Mouse (Mus musculus): ENCODE measurements at regions not wholly inside any gene's neighbourhood (a gene's known extent, or its start where the extent isn't known, plus 50 kb on each side); places are given as distances from the start of the nearest gene placed in this dataset.

DNA sequence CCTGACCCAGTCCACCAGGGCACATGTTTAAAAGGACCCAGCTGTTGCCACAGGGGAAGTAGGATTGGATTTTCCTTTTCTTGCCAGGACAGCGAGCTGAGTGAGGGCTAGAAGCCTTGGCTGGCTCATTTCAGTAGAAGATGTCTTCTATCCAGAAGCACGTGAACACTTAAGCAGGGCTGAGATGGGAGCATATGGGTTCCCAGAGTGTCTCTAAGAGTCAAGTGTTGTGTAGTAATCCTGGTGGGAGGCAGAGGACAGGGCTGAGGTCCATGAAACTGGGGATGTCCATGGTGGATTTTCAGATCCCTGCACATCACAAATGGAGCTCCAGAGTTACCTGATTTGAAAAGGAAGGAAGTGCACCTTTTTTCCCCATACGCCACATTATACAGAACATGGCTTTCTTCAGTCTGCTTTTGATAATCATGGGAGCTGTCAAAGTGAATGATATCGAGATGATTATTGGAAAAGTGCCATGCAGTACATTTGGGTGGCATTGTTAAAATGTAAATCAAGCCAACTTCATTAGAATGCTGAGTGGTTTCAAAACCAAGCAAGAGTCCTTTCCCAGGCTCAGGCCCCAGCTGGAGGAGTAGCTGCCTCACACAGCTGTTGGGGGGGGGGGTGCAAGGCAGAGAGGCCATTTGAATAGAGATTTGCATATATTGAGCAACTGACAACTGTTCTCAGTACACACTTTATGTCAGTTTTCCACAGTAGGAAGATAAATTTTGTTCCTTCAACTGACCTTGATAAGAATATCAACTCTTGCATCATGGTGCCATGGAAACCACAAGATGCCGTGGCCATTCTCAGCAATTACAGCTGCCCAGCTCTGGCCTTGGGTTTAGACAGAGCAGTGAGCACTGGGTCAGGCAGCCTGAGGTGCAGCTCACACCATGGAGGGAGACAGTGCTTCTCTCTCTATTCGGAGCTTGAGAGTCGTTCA lies 81.7 kb downstream of the Slc35b3 start:
- DNase-seq, result no peak

DNA sequence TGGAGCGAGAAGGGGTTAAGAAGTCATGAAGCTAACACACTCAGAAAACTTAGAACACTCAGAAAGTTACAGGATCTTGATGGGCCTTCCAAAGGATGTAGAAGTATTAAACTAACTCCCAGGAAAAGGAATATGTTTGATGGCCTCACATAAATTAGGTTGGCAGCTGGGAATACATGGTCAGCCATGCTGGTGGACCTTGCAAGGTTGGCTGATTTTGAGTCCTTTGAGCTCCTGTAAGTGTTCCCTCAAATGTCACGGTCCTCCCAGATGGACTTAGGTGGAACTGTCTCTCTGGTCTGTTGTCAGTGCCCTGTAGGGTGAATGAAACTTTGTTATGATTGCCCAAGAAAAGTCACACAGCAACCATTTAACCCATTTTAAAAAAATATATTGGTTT lies 84.8 kb downstream of the Slc35b3 start:
- no peak for DNase-seq

DNA sequence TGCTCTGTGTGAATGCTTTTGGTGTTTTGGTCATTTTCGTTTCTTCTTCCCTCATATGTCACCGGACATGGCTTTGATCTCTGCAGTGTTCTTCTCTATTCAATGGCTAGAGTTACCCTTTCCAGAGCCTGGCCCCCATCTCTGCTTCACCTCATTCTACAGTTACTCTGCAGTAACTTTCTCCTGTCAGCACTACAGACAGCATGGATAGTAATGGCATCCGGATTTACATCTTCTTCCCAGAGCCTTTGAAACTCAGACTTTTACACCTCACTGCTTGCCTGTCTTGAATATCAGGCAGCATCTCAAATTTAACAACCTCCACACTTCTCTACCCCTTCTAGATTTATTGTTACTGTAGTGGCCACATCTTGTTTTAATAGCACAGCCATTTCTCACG lies 96.7 kb downstream of the Slc35b3 start:
- no peak for DNase-seq

DNA sequence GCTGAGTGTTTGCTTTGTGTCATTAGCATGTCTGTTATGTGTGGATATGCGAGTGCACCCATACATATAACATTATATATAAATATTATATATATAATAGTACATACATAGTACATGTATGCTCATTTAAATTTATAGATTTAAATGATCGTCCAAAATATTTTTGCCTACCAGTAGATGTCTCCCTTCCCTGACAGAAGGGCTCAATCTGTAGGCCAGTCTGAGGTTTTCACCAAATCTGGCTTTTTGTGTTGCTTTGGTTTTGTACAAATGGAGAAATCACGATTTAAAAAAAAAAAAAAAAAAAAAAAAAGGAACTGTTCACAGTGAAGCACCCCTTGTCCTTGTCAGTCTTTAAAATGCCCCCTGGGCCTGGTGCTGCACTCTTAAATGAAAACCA lies 104.9 kb downstream of the Slc35b3 start:
- DNase-seq, result no peak

DNA sequence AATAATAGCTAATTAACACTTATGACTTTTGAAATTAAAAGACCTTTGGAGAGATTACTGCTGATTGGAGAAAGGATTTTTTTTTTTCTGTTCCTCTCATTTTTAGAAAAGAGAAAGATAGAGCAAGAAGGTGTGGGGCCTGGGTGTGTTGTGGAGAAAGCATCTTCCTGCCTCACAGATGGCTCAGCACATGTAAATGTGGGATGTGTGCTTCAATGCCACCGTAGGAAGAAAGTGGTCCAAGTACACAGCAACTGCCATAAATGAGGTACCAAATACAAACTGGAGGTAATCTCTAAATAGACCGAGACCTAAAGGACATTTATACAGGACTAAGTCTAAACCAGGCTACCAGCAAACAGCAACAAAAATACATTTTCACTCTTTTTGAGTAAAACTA lies 105.7 kb downstream of the Slc35b3 start:
- DNase-seq, result no peak

DNA sequence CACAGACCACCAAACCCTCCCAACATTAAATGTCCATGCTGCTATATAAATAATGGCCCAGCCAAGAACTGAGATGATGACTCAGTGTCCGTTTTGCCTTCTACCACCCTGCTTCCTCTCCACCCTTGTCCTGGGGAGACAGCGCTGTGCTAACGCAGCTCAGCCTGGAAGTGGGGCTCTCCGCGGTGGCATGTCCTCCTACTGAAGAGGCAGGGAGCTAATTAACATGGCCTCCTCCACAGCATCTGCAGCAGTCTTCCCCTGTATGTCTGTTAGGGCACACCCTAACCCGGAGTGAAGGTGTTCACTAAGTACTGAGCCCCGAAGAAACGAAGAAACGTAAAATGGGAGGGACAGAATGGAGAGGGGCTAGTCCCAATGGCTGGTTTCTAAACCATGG lies 107.8 kb downstream of the Slc35b3 start:
- no peak for DNase-seq

DNA sequence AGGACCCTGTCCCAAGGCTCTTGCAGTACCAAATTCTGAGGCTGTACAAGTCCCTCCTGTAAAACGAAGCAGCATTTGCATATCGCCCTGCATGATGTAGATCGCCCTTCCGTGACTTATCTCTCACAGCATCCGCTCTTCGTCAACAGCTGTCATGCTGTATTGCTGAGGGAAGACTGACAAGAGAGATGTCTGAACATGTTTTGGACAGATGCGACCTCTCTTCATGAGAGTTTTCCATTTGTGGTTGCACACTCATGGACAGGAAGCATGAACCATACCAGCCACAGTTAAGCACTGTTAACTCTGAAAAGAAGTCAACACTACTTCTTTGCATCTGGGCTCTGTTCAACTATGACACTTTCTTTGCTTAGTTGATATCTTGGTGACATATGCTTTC lies 108.9 kb downstream of the Slc35b3 start:
- DNase-seq, result no peak

DNA sequence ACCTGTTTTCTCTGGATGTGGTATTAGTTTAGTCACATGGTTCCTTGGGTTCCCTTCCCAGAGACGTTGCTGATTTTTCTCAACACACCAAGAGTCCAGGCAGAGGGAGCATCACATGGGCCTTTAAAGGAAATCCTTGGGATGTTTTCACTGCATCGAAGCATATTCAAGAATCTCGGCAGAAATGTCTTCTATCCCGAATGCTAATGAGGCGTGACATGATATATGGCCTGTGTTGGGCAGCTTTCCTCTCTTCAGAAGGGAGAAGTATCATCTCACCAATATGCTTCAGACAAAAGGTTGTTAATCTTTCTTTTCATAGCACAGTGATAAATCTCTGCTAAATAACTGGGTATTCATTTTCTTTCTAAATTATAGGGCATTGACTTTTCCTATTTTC lies 122.4 kb downstream of the Slc35b3 start:
- no peak for DNase-seq

DNA sequence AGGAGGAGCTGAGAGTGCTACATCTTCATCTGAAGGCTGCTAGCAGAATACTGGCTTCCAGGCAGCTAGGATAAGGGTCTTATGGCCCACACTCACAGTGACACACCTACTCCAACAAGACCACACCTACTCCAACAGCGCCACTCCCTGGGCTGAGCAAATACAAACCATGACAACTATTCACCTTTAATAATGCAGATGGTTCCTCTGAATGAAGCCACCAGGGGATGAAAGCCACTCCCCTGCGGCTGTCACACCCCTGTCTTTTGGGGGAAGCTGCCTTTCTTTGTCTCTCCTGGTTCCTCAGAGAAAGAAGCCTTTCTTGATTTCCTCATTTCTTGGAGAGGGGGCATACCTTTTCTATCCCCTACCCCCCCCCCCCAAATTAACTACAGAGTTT lies 135.0 kb downstream of the Slc35b3 start:
- DNase-seq, result no peak

DNA sequence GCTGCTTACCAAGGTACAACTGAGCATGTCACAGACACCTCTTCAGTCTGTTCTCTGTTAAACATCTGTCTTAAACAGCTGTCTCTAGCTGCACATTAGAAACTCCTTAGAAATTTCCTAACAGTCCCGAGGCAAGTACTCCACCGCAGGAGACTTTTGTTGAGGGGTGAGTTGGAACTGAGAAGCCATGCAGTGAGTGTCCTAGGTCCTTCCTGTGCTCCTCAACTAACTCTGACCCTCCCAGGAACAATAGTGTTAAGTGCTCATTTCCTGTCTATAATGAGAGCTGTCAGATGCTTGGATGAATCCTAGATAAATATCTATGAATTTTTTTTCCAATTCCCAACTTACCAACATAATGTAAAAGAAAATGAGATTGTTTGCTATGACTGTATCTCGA lies 141.1 kb downstream of the Slc35b3 start:
- DNase-seq, result no peak

DNA sequence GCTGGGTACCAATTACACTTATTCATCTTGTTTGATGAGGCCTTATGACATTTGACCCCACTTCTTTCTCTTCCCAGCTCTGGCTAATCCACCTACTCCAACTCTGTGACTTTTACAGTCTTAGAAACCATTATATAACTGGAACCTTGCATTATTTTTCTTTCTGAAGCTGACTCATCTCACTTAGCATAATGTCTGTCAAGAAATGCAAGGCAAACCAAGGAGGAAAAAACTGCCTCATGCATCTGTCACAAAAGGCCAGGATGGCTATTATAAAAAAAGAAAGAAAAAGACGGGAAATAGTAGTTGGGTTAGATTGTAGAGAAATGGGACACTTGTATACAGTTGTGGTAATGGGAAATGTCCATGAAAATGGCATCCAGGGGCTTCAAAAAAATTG lies 141.9 kb downstream of the Slc35b3 start:
- DNase-seq, result no peak

DNA sequence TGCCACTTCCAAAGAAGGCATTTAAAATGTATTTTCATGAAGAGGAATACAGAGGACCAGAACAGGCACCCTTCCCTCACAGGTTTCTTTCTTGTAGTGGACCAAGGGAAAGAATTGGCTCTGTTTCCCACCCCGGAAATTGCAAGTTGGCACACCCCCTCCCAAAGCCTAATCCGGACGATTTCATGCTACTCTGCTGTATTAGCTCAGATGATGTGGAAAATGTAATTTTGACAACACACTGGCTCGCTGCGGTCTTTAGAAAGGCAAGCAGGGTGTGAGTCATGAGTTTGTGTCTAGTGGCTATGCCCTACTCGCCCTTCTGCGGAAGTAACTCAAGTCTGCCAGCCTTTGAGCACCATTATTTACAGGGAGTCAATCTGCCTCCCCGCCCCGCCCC lies 144.4 kb downstream of the Slc35b3 start:
- DNase-seq, result no peak

DNA sequence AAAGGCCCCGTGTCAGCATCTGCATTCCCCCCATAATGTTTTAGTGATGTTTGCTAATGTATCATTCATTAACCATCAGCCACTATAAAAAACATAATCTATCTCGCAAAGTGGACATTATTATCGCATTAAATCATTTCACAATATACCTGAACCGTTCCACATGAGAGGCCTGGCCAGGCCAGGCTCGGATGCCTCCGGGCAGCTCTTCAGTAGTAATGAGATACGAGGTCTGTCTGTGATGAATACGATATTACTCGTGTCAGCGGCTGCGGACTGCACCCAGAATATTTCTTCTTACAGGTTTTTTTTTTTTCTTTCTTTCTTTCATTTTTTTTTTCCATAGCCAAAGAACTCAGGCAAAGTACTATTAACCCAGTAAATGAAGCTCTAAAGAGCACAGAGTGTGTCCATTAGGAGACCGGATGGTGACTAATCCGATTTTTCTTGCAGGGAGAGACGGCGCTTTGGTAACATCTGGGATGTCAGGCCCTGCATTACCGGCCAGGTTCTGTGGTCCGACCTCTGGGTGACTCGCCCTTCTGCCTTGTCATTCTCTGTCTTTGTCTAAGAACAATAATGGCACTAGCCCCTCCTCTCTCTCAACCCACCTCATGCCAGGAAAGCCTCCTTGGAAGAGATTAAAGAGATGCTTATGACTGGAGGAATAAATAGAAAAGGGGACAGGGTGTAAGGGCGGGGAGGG lies 145.5 kb downstream of the Slc35b3 start:
- DNase-seq, result no peak

DNA sequence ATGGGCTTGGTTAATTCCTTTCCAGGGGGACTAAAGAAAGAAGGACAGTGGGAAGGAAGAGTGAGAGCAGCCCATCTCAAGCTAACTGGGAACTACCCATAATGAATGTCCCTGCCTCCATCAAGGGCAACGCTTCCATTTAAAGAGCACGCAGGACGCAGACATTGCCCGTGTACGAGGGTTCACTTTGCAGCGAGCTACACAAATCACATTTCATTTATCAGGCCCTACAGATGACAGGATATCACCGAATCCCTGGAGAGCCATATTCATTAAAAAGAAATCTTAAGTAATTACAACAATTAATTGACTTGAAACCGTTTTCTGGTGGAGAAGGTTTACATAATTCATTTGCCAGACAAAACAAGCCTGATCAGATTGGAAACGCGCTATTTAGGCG lies 139.7 kb upstream of the Eef1e1 start:
- no peak for DNase-seq

DNA sequence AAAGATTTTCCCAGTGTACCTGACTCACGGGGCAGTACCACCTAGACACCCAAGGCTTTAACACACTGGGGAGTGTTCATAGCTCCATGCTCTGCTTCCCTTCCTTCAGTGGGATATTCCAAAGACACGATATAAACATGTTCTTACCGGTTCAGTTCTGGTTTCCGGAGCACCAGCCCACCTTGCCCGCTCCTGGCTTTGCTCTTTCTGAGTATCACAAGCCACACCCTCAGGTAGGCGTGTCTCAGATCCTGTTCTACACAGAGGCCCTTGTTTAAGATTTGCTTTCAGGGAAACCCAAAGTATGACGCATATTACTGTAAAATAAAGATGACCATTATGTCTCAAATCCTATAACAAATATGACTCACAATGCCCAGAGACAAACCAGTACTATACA lies 134.6 kb upstream of the Eef1e1 start:
- DNase-seq, result no peak

DNA sequence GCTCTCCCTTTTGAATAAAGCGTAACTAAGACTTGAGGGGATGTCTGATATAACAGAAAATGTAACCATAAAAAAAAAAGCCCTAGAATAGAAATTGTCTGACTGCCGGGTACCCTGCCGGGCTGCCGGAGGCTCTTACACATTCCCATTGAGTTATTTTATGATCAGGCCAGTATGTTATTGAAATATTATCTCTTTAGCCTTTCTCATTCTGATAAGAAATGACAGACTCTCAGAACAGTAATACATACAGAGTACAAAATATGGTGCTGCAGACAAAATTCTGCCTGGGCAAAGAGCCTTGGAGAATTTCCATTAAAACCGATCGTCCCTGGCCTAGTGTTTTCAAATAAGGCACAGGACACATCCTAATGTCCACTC lies 121.8 kb upstream of the Eef1e1 start:
- no peak for DNase-seq

DNA sequence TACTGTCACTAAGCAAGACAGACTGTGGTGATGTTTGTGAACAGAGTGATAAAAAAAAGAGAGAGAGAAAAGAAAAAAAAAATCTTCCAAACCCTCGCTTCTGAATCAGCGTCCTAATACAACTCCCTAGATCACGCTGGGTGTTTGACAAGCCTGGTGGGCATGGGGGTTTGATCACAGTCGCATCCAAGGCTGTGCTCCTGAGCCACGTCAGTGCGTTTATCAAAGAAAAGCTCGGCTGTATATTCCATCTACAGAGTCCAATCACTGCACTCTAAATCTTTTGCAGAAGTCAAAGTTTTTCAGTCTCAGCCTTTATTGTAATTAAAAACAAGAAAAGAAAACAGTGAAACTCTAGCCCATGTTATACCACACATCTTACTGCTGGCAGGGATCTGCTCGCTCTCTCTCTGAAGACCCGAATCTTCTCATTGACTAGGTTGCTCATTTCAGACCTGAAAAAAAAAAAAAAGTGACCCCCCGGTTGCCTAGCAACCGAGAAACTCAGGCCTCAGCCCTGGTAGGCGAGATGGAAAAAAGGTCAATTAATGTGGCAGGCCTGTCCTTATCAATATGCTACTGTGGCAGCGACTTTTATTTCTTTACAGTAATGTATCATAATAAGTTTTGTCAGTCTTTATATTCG lies 121.2 kb upstream of the Eef1e1 start:
- DNase-seq, result no peak

DNA sequence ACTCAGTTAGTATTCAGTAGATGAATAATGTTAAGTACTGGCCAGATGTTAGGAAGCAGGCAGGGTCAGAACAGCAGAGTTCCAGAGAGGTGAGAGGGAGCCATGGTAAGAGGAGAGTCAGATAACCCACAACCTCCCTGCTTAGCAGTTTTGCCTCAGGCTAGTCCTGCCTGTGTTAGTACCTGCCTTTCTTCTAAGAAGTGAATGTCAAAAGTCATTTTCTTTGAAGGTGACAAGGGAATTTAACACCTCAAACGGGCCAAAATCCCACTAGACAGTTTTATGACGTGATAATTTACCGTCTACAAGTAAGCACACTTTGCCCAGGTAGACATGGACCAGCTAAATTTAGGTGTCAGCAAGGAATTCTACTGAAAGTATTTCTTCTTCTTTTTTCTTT lies 117.7 kb upstream of the Eef1e1 start:
- DNase-seq, result no peak

DNA sequence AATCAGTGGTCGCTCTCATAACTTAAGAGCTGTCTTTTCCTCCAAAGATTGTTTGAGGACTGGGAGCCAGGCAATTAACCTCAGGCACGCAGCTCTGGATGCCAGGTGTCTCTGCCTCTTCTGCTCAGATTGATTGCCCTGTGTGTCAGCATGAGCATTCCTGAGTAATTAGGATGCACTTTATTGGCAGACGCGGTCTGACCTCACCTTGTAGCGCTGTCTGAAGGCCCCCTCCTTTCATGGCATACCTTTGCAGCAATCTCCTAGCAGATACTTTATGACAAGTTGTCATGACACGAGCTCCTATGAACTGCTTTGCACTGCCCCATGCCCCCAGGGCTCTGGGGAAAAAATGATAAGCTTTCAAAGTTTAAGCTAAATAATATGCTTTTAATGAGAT lies 114.1 kb upstream of the Eef1e1 start:
- no peak for DNase-seq

DNA sequence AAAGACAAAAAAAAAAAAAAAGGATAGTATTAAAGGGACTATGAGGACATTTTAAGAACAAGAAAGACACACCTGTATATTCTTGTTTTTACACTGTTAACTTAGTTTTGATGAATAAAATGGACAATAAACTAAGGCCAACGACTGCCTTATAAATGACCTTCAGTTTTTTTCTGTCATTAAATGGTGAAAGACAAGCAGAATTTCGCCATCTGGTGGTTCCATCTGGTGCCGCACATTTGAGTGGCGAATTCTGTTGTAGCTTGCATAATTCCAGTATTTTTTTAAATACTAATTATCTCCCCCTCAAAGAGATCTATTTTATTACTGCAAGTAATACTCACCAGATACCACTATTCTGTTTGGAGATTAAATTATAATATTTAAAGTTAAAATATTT lies 107.3 kb upstream of the Eef1e1 start:
- DNase-seq, result peak; percentile 11

DNA sequence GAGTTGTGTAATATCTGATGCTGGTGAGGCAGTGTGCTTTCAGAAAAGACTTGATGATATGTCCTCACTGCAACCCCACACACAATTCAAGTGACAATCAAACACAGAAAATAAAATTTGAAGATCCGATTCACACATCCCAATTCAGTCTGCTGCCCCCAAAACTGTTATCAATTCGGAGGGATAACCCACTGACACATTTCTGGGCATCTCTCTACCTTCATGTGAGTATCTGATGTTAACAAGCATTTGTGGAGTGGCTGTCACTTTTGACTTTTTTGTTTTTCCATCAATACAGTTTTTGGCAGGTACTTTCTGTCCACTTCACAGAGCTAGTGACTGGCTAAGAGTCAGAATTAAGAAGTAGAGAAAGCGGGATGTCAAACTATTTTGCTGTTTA lies 101.4 kb upstream of the Eef1e1 start:
- no peak for DNase-seq

DNA sequence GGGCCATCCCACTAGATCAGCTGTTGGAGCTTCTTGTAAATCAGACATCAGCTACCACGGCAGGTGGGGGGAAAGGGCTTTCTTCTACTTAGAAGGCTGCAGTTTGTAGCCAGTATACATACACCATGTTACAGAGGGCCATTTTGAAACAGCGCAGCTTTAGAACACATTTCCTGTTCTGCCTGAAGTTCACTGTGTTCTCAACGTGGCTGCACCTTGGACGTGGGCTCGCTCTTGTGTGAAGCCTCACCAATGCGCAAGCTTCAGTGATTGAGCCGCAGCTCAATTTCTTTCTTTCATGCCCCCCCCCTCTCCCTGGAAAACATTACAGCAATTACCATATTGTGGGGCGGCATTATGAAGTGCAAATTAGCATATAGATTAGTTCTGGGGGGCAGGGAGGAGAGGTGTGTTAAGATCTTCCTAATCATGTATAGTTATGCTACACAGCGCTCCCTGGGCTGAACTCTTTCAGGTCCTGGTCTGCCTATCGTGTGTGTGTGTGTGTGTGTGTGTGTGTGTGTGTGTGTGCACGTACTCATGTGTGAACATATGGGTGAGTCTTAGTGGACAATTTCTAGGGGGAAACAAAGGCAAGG lies 97.9 kb upstream of the Eef1e1 start:
- DNase-seq, result no peak

DNA sequence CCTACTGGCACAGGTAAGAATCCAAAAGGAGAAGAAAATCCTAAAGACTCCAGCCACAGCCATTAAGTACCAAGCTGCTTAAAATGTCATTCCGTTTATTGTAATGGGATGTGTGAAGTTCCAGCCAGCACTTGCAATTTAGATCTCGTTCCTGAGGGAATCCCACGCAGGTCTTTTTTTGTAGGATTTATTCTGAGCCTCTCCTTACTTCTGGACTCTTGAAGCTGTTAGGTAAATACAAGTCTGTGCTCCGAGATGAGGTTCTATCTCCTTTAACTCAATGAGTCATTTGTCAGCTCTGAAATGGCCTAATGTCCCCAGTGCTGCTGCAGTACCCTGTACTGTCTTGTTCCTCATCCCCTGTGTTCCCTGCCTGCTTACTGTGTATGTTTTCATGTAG lies 94.9 kb upstream of the Eef1e1 start:
- DNase-seq, result no peak

DNA sequence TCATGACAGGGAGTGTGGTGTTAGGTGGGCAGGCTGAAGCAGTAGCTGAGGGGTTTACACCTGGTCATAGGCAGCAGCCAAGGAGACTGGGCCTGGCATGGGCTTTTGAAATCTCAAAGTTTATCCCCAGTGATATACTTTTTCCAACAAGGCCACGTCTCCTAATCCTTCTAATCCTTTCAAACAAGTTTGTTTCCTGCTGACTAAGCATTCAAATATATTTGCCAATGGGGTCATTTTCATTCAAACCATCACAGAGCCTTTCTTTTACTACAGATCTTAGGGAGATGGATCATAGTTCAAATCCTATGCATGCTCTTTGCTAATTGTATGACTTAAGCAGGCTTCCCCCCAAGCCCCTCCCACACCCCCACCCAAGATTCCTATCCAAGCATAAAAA lies 93.0 kb upstream of the Eef1e1 start:
- no peak for DNase-seq

Measured in kidney, adult 18-20 months (tissue).